8 mouse cellular contexts compared by ENCODE assay signal in genomic region chr10:118867896-118868600, GRCm38 (mm10). TPM values are rescaled to one million over a fixed set of nuclear protein-coding genes. Genes with fewer than 3 reads are reported as not detected.
DNase-seq lines count a peak whose midpoint lies in the region; ATAC-seq and TF ChIP-seq lines count a peak whose summit lies in the region.

No protein-coding gene starts in this region.

- H3K27me3 ChIP-seq in testis, adult 2 months (ENCODE audit: control insufficient read depth, insufficient read depth, low read length), result no peaks in the 10 kb centered on the region
- no peaks in the 10 kb centered on the region for H3K27me3 ChIP-seq in heart, embryonic 11.5 days (ENCODE audit: control insufficient read depth, insufficient read depth, low read length)
- no peaks in the 10 kb centered on the region for H3K27me3 ChIP-seq in kidney, embryonic 16.5 days (ENCODE audit: insufficient read depth, low read length)

- no peak for DNase-seq in testis, postnatal 14 days (ENCODE audit: low spot score)
- peak; percentile 72 for DNase-seq in embryo, embryonic 11 days
- peak; percentile 58 for DNase-seq in lung, postnatal 36 days
- peak; percentile 69 for DNase-seq in retina, postnatal 1 day

- H3K27ac ChIP-seq in testis, adult 2 months (ENCODE audit: control insufficient read depth, insufficient read depth, low read depth, low read length), result no peak overlapping the region
- H3K27ac ChIP-seq in heart, embryonic 11.5 days (ENCODE audit: low read depth, low read length), result peak overlapping the region; percentile 95
- peak overlapping the region; percentile 96 for H3K27ac ChIP-seq in kidney, embryonic 16.5 days (ENCODE audit: low read length)

- H3K4me2 ChIP-seq in heart, embryonic 11.5 days, result peak overlapping the region; percentile 96
- H3K4me2 ChIP-seq in kidney, embryonic 16.5 days (replicated peaks; ENCODE audit: low read depth, low read length), result peak overlapping the region; percentile 84

- peak; percentile 12; the same call in 1 of the 2 replicates for ATAC-seq in heart, embryonic 11.5 days (replicated peaks; ENCODE audit: insufficient number of reproducible peaks, low FRiP score, low TSS enrichment)
- peak; percentile 18 for ATAC-seq in kidney, embryonic 16.5 days (ENCODE audit: low FRiP score, low TSS enrichment)
- ATAC-seq in erythroid progenitor cell, adult 5-6 weeks (replicated peaks; ENCODE audit: low FRiP score, poor library complexity, severe bottlenecking), result no peak

- H3K36me3 ChIP-seq in testis, adult 2 months (ENCODE audit: control insufficient read depth, insufficient read depth, low read length), result no peaks in the 10 kb centered on the region
- peaks cover 9% of the 10 kb centered on the region for H3K36me3 ChIP-seq in heart, embryonic 11.5 days (ENCODE audit: control insufficient read depth, insufficient read depth, low read length)
- peaks cover 4% of the 10 kb centered on the region; the same call in 1 of the 2 replicates for H3K36me3 ChIP-seq in kidney, embryonic 16.5 days (ENCODE audit: insufficient read depth, low read length)

- peak overlapping the region; percentile 89 for H3K4me3 ChIP-seq in testis, adult 2 months (ENCODE audit: control insufficient read depth, low read depth, low read length)
- H3K4me3 ChIP-seq in heart, embryonic 11.5 days (ENCODE audit: low read depth, low read length), result peak overlapping the region; percentile 97
- peak overlapping the region; percentile 95 for H3K4me3 ChIP-seq in kidney, embryonic 16.5 days (ENCODE audit: low read length)

- no peak for TF ChIP-seq POLR2A in testis, adult 2 months (IDR thresholded peaks at IDR 0.05; ENCODE audit: control insufficient read depth, low read depth, low read length)

- under 1% methylated on average over 58 of the region's 62 CpGs for WGBS in heart, embryonic 11.5 days (ENCODE audit: insufficient replicate concordance)
- under 1% methylated on average over 50 of the region's 62 CpGs for WGBS in kidney, embryonic 16.5 days

- peak overlapping the region; percentile 100 for H3K9ac ChIP-seq in heart, embryonic 11.5 days (ENCODE audit: low read depth, low read length)
- peak overlapping the region; percentile 99 for H3K9ac ChIP-seq in kidney, embryonic 16.5 days (replicated peaks; ENCODE audit: low read length)

- H3K4me1 ChIP-seq in testis, adult 2 months (ENCODE audit: control insufficient read depth, insufficient read depth, low read length), result peaks cover 7% of the 10 kb centered on the region
- H3K4me1 ChIP-seq in heart, embryonic 11.5 days (ENCODE audit: control insufficient read depth, insufficient read depth, low read length), result peaks cover 32% of the 10 kb centered on the region
- H3K4me1 ChIP-seq in kidney, embryonic 16.5 days (ENCODE audit: insufficient read depth, low read length), result peaks cover 42% of the 10 kb centered on the region

- H3K9me3 ChIP-seq in heart, embryonic 11.5 days (replicated peaks; ENCODE audit: control insufficient read depth, low read length), result no peaks in the 10 kb centered on the region
- H3K9me3 ChIP-seq in kidney, embryonic 16.5 days (ENCODE audit: low read length), result 0 out of 2 replicates have a peak, but pooled peaks cover 2% of the 10 kb centered on the region

- TF ChIP-seq CTCF in testis, adult 2 months (IDR thresholded peaks at IDR 0.05; ENCODE audit: control insufficient read depth, insufficient read depth, insufficient replicate concordance, low read depth, low read length), result no peak

RNA-seq across cellular contexts. Expression of gene Dyrk2, which starts 2.0 kb away (rescaled TPM):
- polyA plus RNA-seq in testis, adult 2 months (2012; rRNA removed), result 18.8 and 21.6 TPM in 2 replicates
- polyA plus RNA-seq in heart, embryonic 11.5 days (2014; fragmentation: Nextera tagmentation; extraction: Ambion mirVana), result 14.0 and 15.4 TPM in 2 replicates
- 7.6 and 8.4 TPM in 2 replicates for polyA plus RNA-seq in kidney, embryonic 16.5 days (2015; fragmentation: Nextera tagmentation; extraction: Ambion mirVana)
- total RNA-seq in erythroid progenitor cell, adult 5-6 weeks (2015; ENCODE audit: low replicate concordance), result 5.4 and 6.3 TPM in 2 replicates
- 2.2 and 6.8 TPM in 2 replicates for total RNA-seq in erythroid progenitor cell, adult 5-6 weeks (2017; ENCODE audit: low replicate concordance)
